Mouse (Mus musculus): ENCODE measurements around the gene Acsbg1.

The Acsbg1 gene

DNA sequence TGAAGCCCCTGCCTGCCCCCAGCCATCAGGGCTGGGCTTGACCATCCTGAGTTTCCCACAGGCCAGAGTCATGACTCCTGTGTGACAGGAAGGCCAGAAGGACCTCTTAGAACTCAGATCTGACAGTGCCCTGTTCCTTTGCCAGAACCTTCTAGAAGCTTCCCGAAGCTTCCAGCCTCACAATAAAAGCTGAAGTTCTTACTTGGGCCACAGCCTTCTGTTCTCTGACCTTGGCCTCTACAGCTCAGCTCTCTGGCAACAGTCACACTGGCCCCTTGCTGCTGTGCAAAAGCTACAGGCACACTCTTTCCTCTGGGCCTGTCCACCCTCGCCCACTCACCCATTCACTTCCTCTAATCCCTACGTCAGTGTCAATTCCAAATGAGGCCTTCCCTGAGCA is 10.3 kb upstream of the Acsbg1 start:
- in situ Hi-C loops (cut with MseI, MboI) = loop anchor here (5.0 to 10.0 kb wide), 2 partner anchors 50 to 117 kb away; no protein-coding TSS in a partner anchor

DNA sequence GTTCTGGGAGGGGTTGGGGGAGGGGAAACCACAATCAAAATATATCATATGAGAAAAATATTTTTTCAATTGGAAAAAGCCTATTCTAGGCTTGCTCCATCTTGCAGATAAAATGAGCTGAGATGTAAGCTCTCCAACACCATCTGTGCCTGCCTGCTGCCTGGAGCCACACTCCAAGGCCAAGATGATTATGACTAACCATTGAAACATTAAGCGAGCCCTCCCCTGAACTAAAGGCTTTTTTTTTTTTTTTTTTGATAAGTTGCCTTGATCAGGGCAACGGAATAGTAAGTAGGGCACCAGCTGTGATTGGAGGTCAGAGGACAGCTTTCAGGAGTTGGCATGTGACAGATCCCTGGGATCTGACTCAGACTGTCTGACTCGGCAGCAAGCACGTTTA is 6.8 kb upstream of the Acsbg1 start:
- in situ Hi-C loops (cut with MseI, MboI) = no loop called here

DNA sequence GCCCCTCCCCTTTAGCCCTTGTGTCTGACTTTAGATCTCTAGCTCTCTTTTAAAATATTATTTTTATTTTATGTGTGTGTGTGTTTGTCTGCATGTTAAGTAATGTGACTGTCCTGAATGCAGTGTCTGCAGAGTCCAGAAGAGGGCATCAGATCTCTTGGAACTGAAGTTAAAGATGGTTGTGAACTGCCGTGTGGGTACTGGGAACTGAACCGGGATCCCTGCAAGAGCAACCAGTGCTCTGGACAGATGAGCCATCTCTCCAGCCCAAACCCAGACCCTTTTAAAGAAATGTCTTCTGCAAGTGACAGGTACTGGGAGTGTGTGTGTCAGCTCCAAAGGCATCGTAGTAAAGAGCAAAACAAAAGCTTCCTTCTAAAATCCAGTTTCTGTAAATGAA is 4.4 kb upstream of the Acsbg1 start:
- in situ Hi-C loops (cut with MseI, MboI) = no loop called here

DNA sequence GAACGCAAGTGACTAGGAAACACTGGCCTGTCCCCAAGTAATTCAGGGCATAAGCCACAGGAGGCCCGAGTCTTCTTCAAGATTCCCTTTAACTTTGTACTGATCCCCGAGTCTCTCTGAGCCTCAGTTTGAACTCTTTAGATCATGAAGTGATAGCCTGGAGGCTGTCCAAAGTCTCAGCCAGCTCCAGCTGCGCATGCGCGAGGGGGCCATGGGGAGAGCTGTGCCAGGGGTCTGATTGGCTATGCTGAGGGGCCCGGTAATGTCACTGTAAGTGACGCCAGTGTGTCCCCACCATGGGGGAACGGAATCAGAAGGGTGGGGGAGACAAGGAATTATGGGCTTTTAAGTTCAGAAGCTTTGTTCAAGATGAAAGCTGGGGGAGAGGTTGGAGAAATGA is 2.7 kb upstream of the Acsbg1 start:
- in situ Hi-C loops (cut with MseI, MboI) = no loop called here

DNA sequence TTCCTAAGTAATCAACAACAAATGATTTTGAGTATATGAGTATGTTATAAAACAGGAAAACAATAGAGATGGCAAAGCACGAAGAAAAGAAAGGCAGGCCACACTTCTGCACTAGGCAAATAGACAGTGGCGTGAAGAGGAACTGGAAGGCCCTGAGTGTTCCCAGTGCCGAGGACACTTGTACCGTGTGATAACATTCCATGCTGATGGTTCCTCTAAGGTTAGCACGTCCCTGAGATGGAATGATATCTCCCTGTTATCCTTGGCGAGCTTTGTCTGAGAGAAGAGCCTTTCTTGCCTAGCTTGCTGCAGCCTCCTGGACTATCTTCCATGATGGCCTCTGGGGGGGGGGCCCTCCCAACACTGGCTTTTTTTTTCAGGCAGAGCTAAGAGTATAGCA is 2.9 kb downstream of the Acsbg1 start:
- in situ Hi-C loops (cut with MseI, MboI) = no loop called here

DNA sequence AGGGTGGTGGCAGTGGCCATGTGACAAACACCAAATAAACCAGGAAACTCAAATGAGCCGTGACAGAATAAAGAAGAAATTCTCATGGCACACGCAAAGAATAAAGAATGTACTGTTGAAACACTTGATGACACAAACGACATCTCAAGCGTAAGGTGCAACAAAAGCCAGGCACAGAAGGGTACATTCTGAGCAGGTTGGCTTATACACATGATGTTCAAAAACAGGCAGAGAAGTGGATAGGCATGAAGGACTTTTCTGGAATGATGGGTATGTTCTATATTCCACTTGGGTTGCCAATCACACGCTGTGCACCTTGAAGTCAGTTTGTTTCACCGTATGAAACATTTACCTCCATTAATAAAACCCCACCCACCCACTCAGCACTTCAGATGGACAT is 5.3 kb downstream of the Acsbg1 start:
- in situ Hi-C loops (cut with MseI, MboI) = no loop called here

DNA sequence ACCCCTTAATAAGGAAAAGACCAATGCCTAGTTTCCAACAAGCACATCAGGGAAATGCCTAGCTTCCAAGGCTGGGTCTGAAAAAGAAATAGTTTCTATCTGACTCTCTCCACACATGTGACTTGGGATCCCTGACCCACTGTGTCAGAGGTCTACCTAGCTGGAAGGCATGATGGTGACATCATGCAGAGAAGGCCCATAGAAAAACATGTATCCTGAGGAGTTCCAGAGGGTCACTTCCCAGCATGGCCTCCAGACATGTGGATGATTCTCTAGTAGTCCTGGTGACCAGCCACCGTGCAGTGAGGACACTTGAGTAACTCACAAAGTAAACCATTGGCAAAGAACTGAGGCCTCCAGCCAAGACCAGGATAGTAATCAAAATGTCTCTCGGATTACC is 5.8 kb downstream of the Acsbg1 start:
- in situ Hi-C loops (cut with MseI, MboI) = no loop called here

DNA sequence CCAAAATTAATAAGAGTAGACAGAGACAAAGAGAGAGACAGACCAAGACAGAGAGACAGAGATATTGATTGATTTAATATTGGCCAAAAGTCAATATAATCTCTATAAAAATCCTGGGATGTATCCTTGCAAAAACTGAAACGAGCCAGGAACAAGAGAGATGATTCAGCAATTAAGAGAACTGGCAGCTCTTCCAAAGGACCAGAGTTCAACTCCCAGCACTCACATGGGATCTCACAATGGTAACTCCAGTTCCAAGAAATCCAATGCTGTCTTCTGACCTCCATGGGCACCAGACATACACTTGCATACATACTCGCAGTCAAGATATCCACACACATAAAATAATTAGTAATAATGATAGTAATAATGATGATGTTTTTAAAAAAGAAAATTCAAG is 8.9 kb downstream of the Acsbg1 start:
- in situ Hi-C loops (cut with MseI, MboI) = no loop called here

DNA sequence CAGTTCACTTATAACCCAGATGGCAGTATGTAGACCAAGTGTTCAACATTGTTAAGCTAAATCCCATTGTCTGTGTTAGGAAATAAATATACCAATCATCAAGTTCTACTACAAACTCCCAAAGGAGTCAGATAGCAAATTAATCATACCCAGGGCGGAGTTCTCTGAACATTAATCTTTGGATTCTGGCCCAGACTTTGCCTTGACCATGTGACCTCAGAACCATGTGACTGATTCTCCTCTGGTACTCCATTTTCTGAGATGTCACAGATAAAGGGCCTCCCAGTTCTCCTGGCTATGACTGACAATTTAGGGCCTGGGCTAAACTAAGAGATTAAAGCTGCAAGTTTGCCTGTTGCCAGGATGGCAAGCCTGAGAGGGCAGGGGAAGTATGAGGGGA is 12.3 kb downstream of the Acsbg1 start:
- in situ Hi-C loops (cut with MseI, MboI) = no loop called here

DNA sequence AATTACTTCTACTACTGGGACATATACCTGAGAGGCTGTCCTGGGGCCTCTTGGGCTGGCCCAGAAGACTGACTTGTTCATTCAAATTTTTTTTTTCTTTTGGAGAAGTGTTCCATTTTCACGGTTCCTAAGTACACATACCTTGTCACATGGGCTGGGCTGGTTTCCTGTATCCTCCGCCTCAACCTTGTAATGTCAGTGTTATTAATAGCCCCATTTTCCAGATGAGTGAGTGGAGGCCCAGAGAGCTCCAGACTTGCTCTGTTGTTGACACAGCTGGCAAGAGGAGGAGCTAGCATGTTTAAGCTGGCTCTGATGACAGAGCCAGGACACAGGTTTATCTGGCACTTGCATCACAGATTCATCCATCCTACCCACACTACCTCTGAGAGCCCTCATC is 14.2 kb downstream of the Acsbg1 start:
- in situ Hi-C loops (cut with MseI, MboI) = no loop called here

DNA sequence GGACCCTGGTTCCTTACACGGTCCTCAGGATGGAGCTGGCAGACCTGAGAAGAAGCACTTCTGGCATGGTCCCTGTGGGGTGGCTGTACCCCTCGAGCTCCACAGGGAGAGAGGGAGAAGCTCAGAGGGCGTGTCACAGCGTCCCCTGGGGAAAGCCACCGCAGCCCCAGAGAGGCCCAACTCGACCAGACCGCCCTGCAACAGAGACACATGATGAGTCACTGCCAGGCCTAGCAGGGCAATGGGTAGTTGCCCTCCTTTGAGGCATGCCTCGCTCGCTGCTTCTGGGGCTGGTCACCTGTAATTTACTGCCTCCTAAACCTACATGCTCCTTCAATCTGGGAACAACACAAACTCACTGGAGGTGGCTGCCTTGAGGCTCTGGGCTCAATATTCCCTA is 15.4 kb downstream of the Acsbg1 start:
- in situ Hi-C loops (cut with MseI, MboI) = no loop called here

DNA sequence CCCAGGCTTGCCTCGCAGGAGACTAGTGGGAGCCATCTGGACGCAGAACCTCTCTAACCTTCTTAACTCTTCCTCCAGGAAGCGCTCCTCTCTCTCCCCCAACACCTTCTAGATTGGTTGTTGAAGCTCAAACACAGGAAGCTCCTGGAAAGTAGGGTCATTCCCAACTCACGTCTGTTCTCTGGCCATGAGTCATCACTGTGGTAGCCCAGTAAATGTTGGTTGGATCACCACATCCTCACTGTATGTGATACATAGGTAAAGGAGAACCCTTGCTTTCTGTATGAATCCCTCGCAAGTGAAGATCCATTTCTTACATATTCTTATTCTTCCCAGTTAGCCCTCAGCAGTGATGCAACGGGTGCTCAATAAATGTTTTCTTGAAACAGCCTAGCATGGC is 16.1 kb downstream of the Acsbg1 start:
- in situ Hi-C loops (cut with MseI, MboI) = no loop called here

DNA sequence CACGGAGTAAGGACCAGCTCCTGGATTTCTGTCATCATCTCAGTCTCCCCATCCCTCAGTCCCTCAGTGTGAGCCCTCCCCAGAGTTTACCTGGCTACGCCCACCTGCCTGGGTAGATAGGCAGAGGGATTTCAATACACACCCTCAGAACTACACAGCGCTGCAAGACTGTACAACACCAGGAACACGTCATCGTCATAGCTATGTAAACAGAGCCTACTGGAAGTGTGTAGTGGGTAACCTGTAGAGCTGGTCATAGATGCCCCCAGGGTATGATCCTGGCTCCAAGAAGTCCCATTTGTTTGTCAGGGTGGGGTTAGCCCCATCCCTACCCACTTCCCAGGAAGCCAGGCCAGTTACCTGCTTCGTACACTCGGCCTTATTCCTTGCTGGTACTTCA is 18.5 kb downstream of the Acsbg1 start:
- in situ Hi-C loops (cut with MseI, MboI) = no loop called here

DNA sequence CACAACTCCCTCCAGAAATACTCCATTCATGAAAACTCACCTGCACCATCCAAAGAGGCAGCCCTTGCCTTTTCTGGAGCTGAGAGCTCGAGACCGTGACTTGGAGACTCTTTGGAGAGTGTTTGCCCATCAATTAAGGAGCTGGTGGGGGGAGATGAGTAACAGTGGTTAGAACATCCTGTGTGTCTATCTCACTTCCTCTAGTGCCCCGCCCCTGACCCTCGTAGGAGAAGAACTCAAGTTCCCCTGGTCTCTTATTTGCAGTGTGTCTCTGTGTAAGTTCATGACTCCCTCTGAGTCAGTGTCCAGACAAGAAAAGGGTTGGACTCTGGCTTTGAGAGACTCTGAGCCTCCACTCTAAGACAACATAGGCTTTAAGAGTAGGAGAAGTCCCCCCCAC is 19.1 kb downstream of the Acsbg1 start:
- in situ Hi-C loops (cut with MseI, MboI) = no loop called here

DNA sequence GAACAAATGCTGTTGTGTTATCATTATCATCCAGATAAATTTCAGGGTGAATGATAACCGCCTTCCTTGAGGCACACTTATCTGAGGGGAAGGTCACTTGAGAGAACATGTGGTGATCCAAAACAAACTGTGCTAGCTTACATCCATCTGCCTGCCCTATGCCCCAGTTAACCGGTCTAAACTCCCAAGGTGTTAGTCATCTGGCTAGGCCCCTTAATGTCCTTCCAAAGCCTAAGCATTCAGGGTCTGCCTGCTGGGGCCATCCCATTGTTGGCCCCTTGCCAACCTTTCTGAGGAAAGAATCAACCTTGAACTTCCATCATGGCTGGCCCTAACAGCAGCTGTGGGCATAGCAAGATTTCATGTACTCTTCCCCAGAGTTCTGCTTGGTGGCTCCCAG is 19.5 kb downstream of the Acsbg1 start:
- in situ Hi-C loops (cut with MseI, MboI) = no loop called here

DNA sequence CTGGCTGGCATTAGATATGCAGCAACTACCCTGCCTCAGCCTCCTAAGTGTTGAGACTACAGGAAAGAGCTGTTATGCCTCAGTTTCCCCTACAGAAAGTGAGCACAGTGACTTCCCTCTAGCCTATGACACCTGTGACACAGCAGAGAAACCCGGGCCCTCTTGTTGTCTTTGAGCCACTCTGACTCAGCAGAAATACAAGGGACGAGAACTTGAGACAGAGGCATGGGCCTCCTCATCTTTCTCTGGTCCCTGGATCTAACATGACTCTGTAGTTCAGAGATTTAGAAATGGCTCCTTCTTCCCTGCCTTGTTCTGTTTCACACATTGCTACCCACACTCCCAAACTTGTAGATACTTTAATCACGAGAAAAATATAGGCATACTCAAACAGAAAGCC is 20.1 kb downstream of the Acsbg1 start:
- in situ Hi-C loops (cut with MseI, MboI) = no loop called here

DNA sequence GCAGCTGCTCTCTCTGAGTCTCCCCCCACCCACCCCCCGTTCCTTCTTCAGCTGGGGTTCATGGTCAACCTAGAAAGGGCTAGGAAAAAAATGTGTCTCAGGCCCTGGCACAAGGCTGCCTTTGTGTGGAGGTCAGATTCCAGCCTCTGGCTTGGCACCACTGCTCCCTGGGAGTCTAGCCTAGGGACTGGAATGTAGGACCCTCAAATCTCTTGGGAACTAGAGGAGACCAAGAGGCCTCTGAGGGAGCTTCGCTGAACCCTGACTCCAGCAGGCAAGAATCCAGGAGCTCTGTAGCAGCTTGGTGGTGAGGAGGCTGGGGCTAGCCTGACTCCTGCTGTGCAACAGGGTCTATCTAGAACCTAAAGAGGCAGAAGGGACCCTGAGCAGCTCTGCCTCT is 22.5 kb downstream of the Acsbg1 start:
- in situ Hi-C loops (cut with MseI, MboI) = no loop called here

DNA sequence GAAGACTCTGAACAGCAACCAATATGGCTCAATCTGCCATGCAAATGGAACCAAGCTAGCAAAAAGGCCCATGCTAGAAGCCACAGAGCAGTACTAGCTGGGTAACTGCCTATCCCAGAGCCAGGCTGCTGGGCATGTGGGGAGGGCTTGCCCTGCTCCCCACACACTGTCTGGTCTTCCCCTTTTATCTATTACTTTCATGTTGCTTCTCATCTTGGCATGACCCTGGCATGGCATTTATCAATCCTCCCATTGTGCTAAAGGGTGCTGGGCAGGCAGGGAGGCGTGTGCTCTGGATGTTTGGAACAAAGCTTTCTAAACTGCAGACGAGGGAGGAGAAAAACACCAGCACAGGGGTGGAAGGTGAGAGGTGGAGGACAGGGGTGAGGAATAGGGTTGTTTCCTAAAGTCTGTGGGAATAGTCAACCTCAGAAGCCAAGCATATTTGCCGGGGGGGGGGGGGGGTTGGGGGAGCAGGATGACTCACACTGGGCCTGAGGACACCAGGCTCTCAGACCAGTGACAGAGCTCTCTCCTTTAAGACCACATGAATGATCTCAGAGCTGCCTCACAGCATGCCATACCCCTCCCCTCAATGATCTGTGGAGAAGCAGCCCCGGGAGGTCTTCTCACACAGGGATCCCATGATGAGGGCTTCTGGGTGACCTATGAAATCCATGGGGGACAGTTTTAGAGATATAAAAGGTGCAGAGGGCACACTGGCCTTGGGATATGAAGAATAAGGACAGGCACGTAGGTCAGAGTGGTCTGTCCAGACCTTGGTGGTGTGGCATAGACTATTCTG is 24.0 kb downstream of the Acsbg1 start:
- in situ Hi-C loops (cut with MseI, MboI) = no loop called here

DNA sequence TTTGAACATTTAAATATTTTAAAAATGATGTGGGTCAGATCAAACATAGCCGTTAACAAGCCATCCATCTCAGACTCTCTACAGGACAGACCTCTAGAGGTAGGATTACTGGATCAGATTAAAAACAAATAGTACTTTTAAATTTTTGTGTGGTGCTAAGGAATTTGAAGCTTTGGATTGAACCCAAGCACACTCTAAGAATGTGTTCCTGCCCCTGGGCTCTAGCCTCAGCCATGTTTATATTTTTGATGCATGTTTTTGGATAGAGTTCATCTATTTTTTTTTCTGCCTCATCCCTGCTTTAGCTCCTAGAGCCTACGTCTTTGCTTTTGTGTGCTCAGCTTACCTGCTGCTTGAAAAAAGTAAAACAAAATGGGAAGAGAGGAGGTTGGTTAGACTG is 28.3 kb downstream of the Acsbg1 start:
- in situ Hi-C loops (cut with MseI, MboI) = no loop called here

DNA sequence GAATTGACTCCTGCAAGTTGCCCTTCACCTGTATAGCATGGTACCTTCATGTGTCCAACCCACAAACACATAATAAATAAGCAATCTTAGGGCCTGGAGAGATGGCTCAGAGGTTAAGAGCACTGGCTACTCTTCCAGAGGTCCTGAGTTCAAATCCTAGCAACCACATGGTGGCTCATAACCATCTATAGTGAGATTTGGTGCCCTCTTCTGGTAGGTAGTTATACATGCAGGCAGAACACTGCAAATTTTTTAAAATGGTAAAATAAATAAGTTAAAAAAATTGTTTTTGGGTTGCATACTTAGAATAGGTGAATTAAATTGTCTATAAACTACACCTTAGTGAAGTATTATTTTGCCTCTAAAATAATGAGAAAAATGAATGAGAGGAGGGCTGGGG is 30.8 kb downstream of the Acsbg1 start:
- in situ Hi-C loops (cut with MseI, MboI) = no loop called here

DNA sequence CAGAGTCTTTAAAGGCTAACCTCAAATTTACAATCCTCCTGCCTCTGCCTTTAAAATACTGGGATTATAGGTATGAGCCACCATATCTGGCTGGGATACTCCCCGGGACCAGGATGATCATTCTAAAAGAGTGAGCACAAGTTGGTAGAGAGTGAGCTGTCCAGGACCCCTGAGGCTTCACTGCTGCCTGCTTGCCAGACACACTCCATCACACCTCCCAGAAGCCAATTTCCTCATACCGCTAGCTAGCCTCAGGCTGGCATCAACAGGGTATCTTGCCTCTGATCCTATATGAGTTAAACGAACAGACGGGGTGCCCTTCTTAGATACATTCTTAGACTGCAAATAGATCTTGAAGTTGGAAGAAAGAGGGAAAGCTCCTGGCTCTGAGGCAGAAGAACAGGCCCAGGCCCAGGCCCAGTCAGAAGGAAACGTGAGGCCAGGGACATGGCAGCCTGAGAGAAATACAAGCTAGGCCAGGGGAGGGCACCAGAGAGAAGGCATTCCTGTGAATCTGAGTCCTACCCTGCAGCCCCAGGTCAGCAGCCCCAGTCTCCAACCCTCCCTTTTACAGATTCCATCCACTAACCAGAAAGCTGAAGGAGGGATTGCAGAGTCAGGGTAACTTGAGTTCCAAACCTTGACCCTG is 31.9 kb downstream of the Acsbg1 start:
- in situ Hi-C loops (cut with MseI, MboI) = no loop called here

DNA sequence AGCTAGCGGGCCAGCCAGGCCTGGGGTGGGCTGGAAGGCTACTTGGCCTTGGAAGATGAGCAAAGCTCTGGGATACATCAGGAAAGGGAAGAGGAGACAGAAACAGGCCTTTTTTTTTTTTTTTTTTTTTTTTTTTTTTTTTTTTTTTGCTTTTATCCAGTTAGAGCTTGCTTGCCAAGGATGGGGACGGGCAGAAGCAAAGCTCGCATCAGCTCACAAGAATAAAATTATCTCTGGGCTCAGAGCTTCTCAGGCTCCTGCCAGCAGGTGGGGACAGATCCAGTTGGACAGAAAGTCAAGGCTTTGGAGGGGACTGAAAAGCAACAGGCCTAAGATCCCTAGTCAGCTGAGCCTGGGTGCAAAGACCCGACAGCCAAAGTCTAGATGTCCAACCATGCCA is 32.9 kb downstream of the Acsbg1 start:
- in situ Hi-C loops (cut with MseI, MboI) = no loop called here

DNA sequence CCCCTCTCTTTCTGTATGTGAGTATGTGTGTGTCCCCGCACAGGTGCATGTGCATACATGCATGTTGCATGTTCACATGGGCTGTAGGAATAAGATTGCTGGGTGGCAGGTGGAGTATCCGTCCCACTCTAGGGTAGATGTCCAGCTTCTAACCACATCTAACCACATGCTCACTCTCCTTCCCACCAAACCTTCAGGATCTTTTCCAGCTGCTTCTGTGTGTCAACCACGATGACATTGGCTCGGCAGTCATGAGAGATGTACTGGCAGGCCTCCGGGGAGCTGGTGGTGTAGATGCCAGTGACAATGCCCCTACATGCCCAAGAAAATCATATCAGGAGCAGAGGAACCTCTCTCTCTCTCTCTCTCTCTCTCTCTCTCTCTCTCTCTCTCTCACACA is 34.4 kb downstream of the Acsbg1 start:
- in situ Hi-C loops (cut with MseI, MboI) = no loop called here
